Mouse (Mus musculus) liver, adult 2 months (tissue): Measurements from ENCODE around the gene Ehd1. TPM values are rescaled to one million over a fixed set of nuclear protein-coding genes. Genes with fewer than 3 reads are reported as not detected.
A peak's percentile ranks its signal among the peaks of the same experiment; 100 is the strongest.
"Not testable (repeated sequence)": the region's sequence is repeated elsewhere in the genome, so short reads cannot be mapped to it uniquely, and the experiment has no call there.

Experiments used
- DNase-seq: peaks from one replicate; pipeline ENCODE4 v3.0.0-alpha.2; 2011; ENCODE audit warnings: low read depth, low spot score; ENCODE audit errors: extremely low read depth
- H3K27ac ChIP-seq: fragments of 200-500 bp; replicated peaks from 2 replicates; pipeline ENCODE4 v1.5.1; 2012; ENCODE audit warnings: low read depth, mild to moderate bottlenecking, control low read depth, inconsistent platforms, low read length; ENCODE audit not compliant: insufficient read depth
- H3K27me3 ChIP-seq: fragments of 200-500 bp; 2 replicates; pipeline ENCODE4 v1.6.1; 2012; ENCODE audit warnings: mild to moderate bottlenecking, moderate library complexity, low read length, inconsistent platforms; ENCODE audit not compliant: control insufficient read depth, insufficient read depth
- H3K36me3 ChIP-seq: fragments of 200-500 bp; 2 replicates; pipeline ENCODE4 v1.6.1; 2012; ENCODE audit warnings: low read length, inconsistent platforms; ENCODE audit not compliant: control insufficient read depth, insufficient read depth
- H3K4me1 ChIP-seq: fragments of 200-500 bp; 2 replicates; pipeline ENCODE4 v1.6.1; 2011; ENCODE audit warnings: low read length; ENCODE audit not compliant: control insufficient read depth, insufficient read depth
- H3K4me3 ChIP-seq: fragments of 200-500 bp; 2 replicates; pipeline ENCODE4 v1.5.1; 2011; ENCODE audit warnings: low read depth, mild to moderate bottlenecking, control low read depth, low read length, moderate library complexity; ENCODE audit not compliant: insufficient read depth
- H3K79me2 ChIP-seq: fragments of 200-500 bp; 2 replicates; pipeline ENCODE4 v1.6.1; 2012; ENCODE audit warnings: inconsistent platforms, mild to moderate bottlenecking, low read length, moderate library complexity; ENCODE audit not compliant: control insufficient read depth, insufficient read depth
- H3K9ac ChIP-seq: fragments of 200-500 bp; 2 replicates; pipeline ENCODE4 v1.6.1; 2012; ENCODE audit warnings: low read depth, mild to moderate bottlenecking, control low read depth, inconsistent platforms, low read length
- CTCF ChIP-seq: fragments of 200-500 bp; IDR thresholded peaks from 2 replicates; pipeline ENCODE4 v1.5.1; 2011; ENCODE audit warnings: low read depth, low read length, control low read depth
- POLR2A ChIP-seq: fragments of 200-500 bp; IDR thresholded peaks from 2 replicates; pipeline ENCODE4 v1.6.1; 2011; ENCODE audit warnings: low read length, control low read depth; ENCODE audit not compliant: insufficient read depth; ENCODE audit errors: extremely low read depth
- WGBS: fragments of 180-500 bp; shearing (Covaris S2); methylation state at CpG from one replicate; pipeline ENCODE4 v1.1.7; 2018; 5-methylcytosine and 5-hydroxymethylcytosine counted together
- polyA plus RNA-seq: library from polyadenylated mRNA; depleted of rRNA; stranded (reverse); fragments of >200 nt; gene quantifications from 2 replicates; pipeline ENCODE4 v1.2.3, GENCODE M21; 2012
- total RNA-seq: library from RNA; depleted of rRNA; stranded (reverse); fragments of >200 nt; gene quantifications from 2 replicates; pipeline ENCODE4 v1.2.3, GENCODE M21; 2014

Gene Ehd1
- total and polyA plus RNA-seq, 2 experiments = 25.3 to 140 TPM

- H3K79me2 ChIP-seq = no peaks in the 10 kb centered on the region
- no peaks in the 10 kb centered on the region for H3K36me3 ChIP-seq
- under 1% methylated on average over 33 of the region's 34 CpGs for WGBS
- no peak overlapping the region for H3K27ac ChIP-seq
- DNase-seq = peak; percentile 28
- peaks cover 13% of the 10 kb centered on the region for H3K4me1 ChIP-seq
- peak overlapping the region; percentile 66 for H3K4me3 ChIP-seq
- TF ChIP-seq CTCF (peak; percentile 77), POLR2A (no peak)
- no peaks in the 10 kb centered on the region for H3K27me3 ChIP-seq
- H3K9ac ChIP-seq = peak overlapping the region; percentile 89
Measured at GRCm38 (mm10) chr19:6306586-6306985, 30.1 kb downstream of the Ehd1 start.

GRCm38 (mm10) chr19:6307733-6308531 lies 31.4 kb downstream of the Ehd1 start:
- H3K4me3 ChIP-seq = no peak overlapping the region
- DNase-seq = no peak
- H3K79me2 ChIP-seq = no peaks in the 10 kb centered on the region
- H3K36me3 ChIP-seq = no peaks in the 10 kb centered on the region
- no peak overlapping the region for H3K9ac ChIP-seq
- peaks cover 13% of the 10 kb centered on the region for H3K4me1 ChIP-seq
- TF ChIP-seq POLR2A (no peak), CTCF (no peak)
- H3K27ac ChIP-seq = no peak overlapping the region
- WGBS = 67% methylated on average over 9 of the region's 9 CpGs
- H3K27me3 ChIP-seq = no peaks in the 10 kb centered on the region

GRCm38 (mm10) chr19:6310181-6310580 lies 33.7 kb downstream of the Ehd1 start:
- no peak overlapping the region for H3K9ac ChIP-seq
- no peak overlapping the region for H3K4me3 ChIP-seq
- no peak for DNase-seq
- TF ChIP-seq CTCF = no peak
- no peak for TF ChIP-seq POLR2A
- peaks cover 10% of the 10 kb centered on the region for H3K4me1 ChIP-seq
- no peak overlapping the region for H3K27ac ChIP-seq
- H3K36me3 ChIP-seq = no peaks in the 10 kb centered on the region
- H3K27me3 ChIP-seq = no peaks in the 10 kb centered on the region
- WGBS = 90% methylated on average over 5 of the region's 5 CpGs
- no peaks in the 10 kb centered on the region for H3K79me2 ChIP-seq

- H3K36me3 ChIP-seq, DNase-seq, H3K27ac ChIP-seq, H3K79me2 ChIP-seq, H3K4me3 ChIP-seq, H3K9ac ChIP-seq, H3K27me3 ChIP-seq, H3K4me1 ChIP-seq: not testable (repeated sequence)
- 88% methylated on average over 3 of the region's 3 CpGs for WGBS
Measured at GRCm38 (mm10) chr19:6311783-6312182, 35.3 kb downstream of the Ehd1 start.

- H3K36me3 ChIP-seq = no peaks in the 10 kb centered on the region
- H3K27me3 ChIP-seq = no peaks in the 10 kb centered on the region
- WGBS = 90% methylated on average over 8 of the region's 8 CpGs
Measured at GRCm38 (mm10) chr19:6313796-6314195, 37.3 kb downstream of the Ehd1 start.

GRCm38 (mm10) chr19:6314513-6314912 lies 38.0 kb downstream of the Ehd1 start:
- Histone ChIP-seq H3K79me2 (no peaks in the 10 kb centered on the region), H3K36me3 (no peaks in the 10 kb centered on the region), H3K9ac (no peak overlapping the region), H3K27ac (no peak overlapping the region), H3K4me3 (no peak overlapping the region), H3K27me3 (no peaks in the 10 kb centered on the region), H3K4me1 (no peaks in the 10 kb centered on the region)
- 81% methylated on average over 8 of the region's 8 CpGs for WGBS
- DNase-seq = no peak
- TF ChIP-seq CTCF = no peak
- TF ChIP-seq POLR2A = no peak

More at GRCm38 (mm10) chr19:6313796-6314195, 37.3 kb downstream of the Ehd1 start:
- no peak overlapping the region for H3K4me3 ChIP-seq
- H3K27ac ChIP-seq = no peak overlapping the region
- TF ChIP-seq POLR2A = no peak
- TF ChIP-seq CTCF = no peak
- H3K4me1 ChIP-seq = no peaks in the 10 kb centered on the region
- H3K79me2 ChIP-seq = no peaks in the 10 kb centered on the region
- no peak overlapping the region for H3K9ac ChIP-seq
- DNase-seq = no peak
